Mouse (Mus musculus) limb, embryonic 14.5 days (tissue): ENCODE data around the gene 0610010K14Rik. TPM values are rescaled to one million over a fixed set of nuclear protein-coding genes. Genes with fewer than 3 reads are reported as not detected.
A peak's percentile ranks its signal among the peaks of the same experiment; 100 is the strongest.

ENCODE experiments used
- ATAC-seq: fragments of 200-750 bp; cut with Nextera tagmentation; 2 replicates; pipeline ENCODE4 v1.8.0; 2017; ENCODE audit warnings: low read depth, moderate number of reproducible peaks, moderate TSS enrichment; ENCODE audit not compliant: low FRiP score
- DNase-seq: peaks from one replicate; pipeline ENCODE4 v3.0.0-alpha.2; 2015; ENCODE audit warnings: low spot score
- H3K27ac ChIP-seq: fragments of 300-500 bp; sonication (generic); replicated peaks from 2 replicates; pipeline ENCODE4 v1.5.1; 2014; ENCODE audit warnings: low read depth, mild to moderate bottlenecking, low read length, moderate library complexity, mixed read lengths
- H3K27me3 ChIP-seq: fragments of 300-500 bp; sonication (generic); 2 replicates; pipeline ENCODE4 v1.6.1; 2014; ENCODE audit warnings: low read length, mixed read lengths; ENCODE audit not compliant: control insufficient read depth, insufficient read depth
- H3K36me3 ChIP-seq: fragments of 300-500 bp; sonication (generic); 2 replicates; pipeline ENCODE4 v1.6.1; 2014; ENCODE audit warnings: mild to moderate bottlenecking, low read length, moderate library complexity, mixed read lengths; ENCODE audit not compliant: control insufficient read depth, insufficient read depth
- H3K4me1 ChIP-seq: fragments of 300-500 bp; sonication (generic); 2 replicates; pipeline ENCODE4 v1.6.1; 2014; ENCODE audit warnings: antibody characterized with exemption, low read length, mixed read lengths; ENCODE audit not compliant: control insufficient read depth, insufficient read depth
- H3K4me2 ChIP-seq: fragments of 300-500 bp; sonication (generic); replicated peaks from 2 replicates; pipeline ENCODE4 v1.6.1; 2014; ENCODE audit warnings: low read depth, mild to moderate bottlenecking, low read length, moderate library complexity; ENCODE audit not compliant: severe bottlenecking
- H3K4me3 ChIP-seq: fragments of 300-500 bp; sonication (generic); replicated peaks from 2 replicates; pipeline ENCODE4 v1.5.1; 2014; ENCODE audit warnings: low read length
- H3K9ac ChIP-seq: fragments of 300-500 bp; sonication (generic); 2 replicates; pipeline ENCODE4 v1.6.1; 2014; ENCODE audit warnings: mild to moderate bottlenecking, low read depth, low read length, moderate library complexity; ENCODE audit not compliant: severe bottlenecking
- H3K9me3 ChIP-seq: fragments of 300-500 bp; sonication (generic); 2 replicates; pipeline ENCODE4 v1.6.1; 2016; ENCODE audit warnings: low read length; ENCODE audit not compliant: control insufficient read depth
- POLR2A ChIP-seq: fragments of 200-500 bp; IDR thresholded peaks from 2 replicates; pipeline ENCODE4 v1.8.0; 2012; ENCODE audit warnings: inconsistent platforms, mild to moderate bottlenecking, moderate library complexity, borderline replicate concordance; ENCODE audit not compliant: insufficient read depth, insufficient read length; ENCODE audit errors: extremely low read depth
- WGBS: fragments of 180-500 bp; shearing (Covaris S2); extraction: QIAGEN DNeasy Blood & Tissue Kit; methylation state at CpG from one replicate; pipeline ENCODE4 v1.1.7; 2014; 5-methylcytosine and 5-hydroxymethylcytosine counted together
- polyA plus RNA-seq, 2 experiments: library from polyadenylated mRNA; depleted of rRNA in 1 of 2; stranded (reverse) in 1 of 2; unstranded in 1 of 2; fragments of >200 nt; fragmentation: Nextera tagmentation in 1 of 2; extraction: Ambion mirVana in 1 of 2; gene quantifications; 2 replicates each; pipeline versions ENCODE4 v1.2.1 to v1.2.3; 2012 to 2014

0610010K14Rik gene
- polyA plus RNA-seq, 2 experiments = 171 to 178 TPM

DNA sequence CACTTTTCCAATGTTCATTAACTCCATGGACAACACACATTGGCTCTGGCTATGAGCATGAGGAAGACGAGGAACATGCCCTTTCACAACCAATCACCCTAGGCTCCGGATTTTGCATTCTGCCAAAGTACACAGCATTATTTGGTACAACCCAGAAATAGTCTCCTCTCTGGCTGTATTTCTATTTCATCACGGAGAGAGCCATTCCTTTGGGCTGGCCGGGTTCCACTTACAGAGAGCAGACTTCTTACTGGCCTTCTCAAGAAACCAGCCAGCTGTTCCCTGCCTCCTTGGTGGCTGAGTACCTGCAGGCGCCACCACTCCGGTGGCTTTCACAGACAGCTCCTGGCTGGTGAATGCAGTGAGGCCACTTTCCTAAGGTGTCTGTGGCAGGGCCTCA is 25.3 kb downstream of the 0610010K14Rik start, which contains the start of gene Slc16a11:
Slc16a11 (plus strand) TSS at position 330 of the 400 bp plus-strand sequence.
- Histone ChIP-seq H3K36me3 (peaks cover 5% of the 10 kb centered on the region), H3K9ac (no peak within 1 kb of the TSS), H3K4me3 (no peak within 1 kb of the TSS), H3K27me3 (peaks cover 39% of the 10 kb centered on the region), H3K9me3 (no peaks in the 10 kb centered on the region), H3K4me1 (peaks cover 12% of the 10 kb centered on the region), H3K27ac (no peak within 1 kb of the TSS), H3K4me2 (peak within 1 kb of the TSS; percentile 56; the same call in 1 of the 2 replicates)
- no peak for TF ChIP-seq POLR2A
- WGBS = 50% methylated on average over 6 of the region's 6 CpGs
- DNase-seq (no peak), ATAC-seq (no peak)

- ATAC-seq (no peak), DNase-seq (no peak)
- Histone ChIP-seq H3K4me2 (no peak overlapping the region), H3K4me1 (peaks cover 12% of the 10 kb centered on the region), H3K9me3 (no peaks in the 10 kb centered on the region), H3K27me3 (peaks cover 37% of the 10 kb centered on the region), H3K36me3 (peaks cover under 1% of the 10 kb centered on the region; the same call in 1 of the 2 replicates), H3K9ac (no peak overlapping the region), H3K27ac (no peak overlapping the region), H3K4me3 (no peak overlapping the region)
- WGBS = 83% methylated on average over 6 of the region's 6 CpGs
- TF ChIP-seq POLR2A = no peak
Observed at GRCm38 (mm10) chr11:70211972-70212371, 25.7 kb downstream of the 0610010K14Rik start.

DNA sequence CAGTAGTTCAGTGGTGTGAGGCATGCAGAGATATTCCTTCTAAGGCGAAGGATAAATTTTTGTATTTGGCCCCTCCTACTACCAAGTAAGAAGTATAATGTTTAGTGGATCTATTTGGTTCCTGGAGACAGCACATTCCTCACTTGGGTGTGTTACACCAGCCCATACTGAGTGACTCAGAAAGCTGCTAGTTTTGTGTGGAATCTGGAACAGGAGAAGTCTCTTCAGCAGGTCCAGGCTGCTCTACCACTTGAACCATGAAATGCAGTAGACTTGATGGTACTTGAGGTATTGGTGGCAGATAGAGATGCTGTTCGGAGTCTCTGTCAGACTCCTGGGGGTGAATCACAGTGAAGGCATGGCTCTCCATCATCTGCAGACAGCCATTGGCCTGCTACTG is 27.0 kb downstream of the 0610010K14Rik start:
- 83% methylated on average over 2 of the region's 2 CpGs for WGBS
- H3K27me3 ChIP-seq = peaks cover 26% of the 10 kb centered on the region
- no peak overlapping the region for H3K4me3 ChIP-seq
- no peaks in the 10 kb centered on the region for H3K36me3 ChIP-seq
- no peak overlapping the region for H3K9ac ChIP-seq
- H3K4me2 ChIP-seq = no peak overlapping the region
- DNase-seq = no peak
- H3K4me1 ChIP-seq = peaks cover 12% of the 10 kb centered on the region
- no peak for TF ChIP-seq POLR2A
- H3K9me3 ChIP-seq = no peaks in the 10 kb centered on the region
- no peak for ATAC-seq
- H3K27ac ChIP-seq = no peak overlapping the region

- peaks cover 8% of the 10 kb centered on the region for H3K27me3 ChIP-seq
- H3K27ac ChIP-seq = no peak overlapping the region
- no peak for TF ChIP-seq POLR2A
- 67% methylated on average over 5 of the region's 5 CpGs for WGBS
- H3K4me1 ChIP-seq = peaks cover 3% of the 10 kb centered on the region; the same call in 1 of the 2 replicates
- H3K4me3 ChIP-seq = no peak overlapping the region
- no peaks in the 10 kb centered on the region for H3K36me3 ChIP-seq
- no peak for DNase-seq
- H3K9ac ChIP-seq = no peak overlapping the region
- no peaks in the 10 kb centered on the region for H3K9me3 ChIP-seq
- H3K4me2 ChIP-seq = no peak overlapping the region
- ATAC-seq = no peak
Observed at GRCm38 (mm10) chr11:70208778-70209388, 28.8 kb downstream of the 0610010K14Rik start.

DNA sequence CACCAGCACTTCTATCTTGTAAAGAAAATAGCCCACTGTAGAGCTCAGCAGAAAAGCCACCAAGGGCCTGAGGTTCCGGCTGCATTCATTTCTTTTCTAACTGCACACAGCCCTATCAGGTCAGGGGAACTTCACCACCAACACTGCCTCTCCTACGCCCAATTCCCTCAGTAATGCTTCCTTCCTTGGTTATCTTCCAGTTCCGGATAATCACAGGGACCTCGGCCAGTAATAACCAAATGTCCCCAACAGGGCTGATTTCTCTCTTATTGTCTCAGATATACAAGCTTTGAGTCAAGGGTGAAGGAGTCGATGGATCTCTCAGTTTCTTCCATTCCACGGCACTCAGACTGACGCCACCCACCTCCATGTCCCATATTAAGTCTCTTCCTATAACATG is 30.4 kb downstream of the 0610010K14Rik start:
- DNase-seq (no peak), ATAC-seq (no peak)
- Histone ChIP-seq H3K9ac (no peak overlapping the region), H3K36me3 (no peaks in the 10 kb centered on the region), H3K4me3 (no peak overlapping the region), H3K4me2 (no peak overlapping the region), H3K27ac (no peak overlapping the region), H3K4me1 (no peaks in the 10 kb centered on the region), H3K9me3 (no peaks in the 10 kb centered on the region), H3K27me3 (no peaks in the 10 kb centered on the region)
- no peak for TF ChIP-seq POLR2A
- WGBS = 83% methylated on average over 7 of the region's 7 CpGs

GRCm38 (mm10) chr11:70206801-70207200 is 30.9 kb downstream of the 0610010K14Rik start:
- no peaks in the 10 kb centered on the region for H3K9me3 ChIP-seq
- ATAC-seq (no peak), DNase-seq (no peak)
- TF ChIP-seq POLR2A = no peak
- no peaks in the 10 kb centered on the region for H3K4me1 ChIP-seq
- 91% methylated on average over 2 of the region's 2 CpGs for WGBS
- no peak overlapping the region for H3K4me3 ChIP-seq
- no peaks in the 10 kb centered on the region for H3K36me3 ChIP-seq
- H3K9ac ChIP-seq = no peak overlapping the region
- H3K27me3 ChIP-seq = no peaks in the 10 kb centered on the region
- no peak overlapping the region for H3K27ac ChIP-seq
- H3K4me2 ChIP-seq = no peak overlapping the region
